14 mouse cellular contexts compared by ENCODE assay signal in genomic region chr1:73113137-73113536, GRCm38 (mm10).
DNase-seq lines count a peak whose midpoint lies in the region; ATAC-seq and TF ChIP-seq lines count a peak whose summit lies in the region.
"Had no signal": no experiment of that assay in that cellular context is flagged by ENCODE, and none has a peak within 500 bp of the region (broad histone marks: within the 10 kb centered on the region; RNA-seq: fewer than 3 reads in every experiment).

No protein-coding gene starts in this region.

- no peak for TF ChIP-seq CTCF in forebrain, postnatal 0 days (IDR thresholded peaks at IDR 0.05; ENCODE audit: low read depth)

- no peaks in the 10 kb centered on the region for H3K36me3 ChIP-seq in forebrain, postnatal 0 days (ENCODE audit: insufficient read depth)
- H3K36me3 ChIP-seq in forebrain, embryonic 15.5 days = no peaks in the 10 kb centered on the region
- no peaks in the 10 kb centered on the region for H3K36me3 ChIP-seq in kidney, embryonic 16.5 days (ENCODE audit: insufficient read depth, low read length)
- H3K36me3 ChIP-seq: forebrain, embryonic 10.5 days; G1E; hindbrain, embryonic 12.5 days; midbrain, embryonic 15.5 days; neural tube, embryonic 15.5 days had no signal

- H3K4me3 ChIP-seq in forebrain, postnatal 0 days (ENCODE audit: low read depth, low read length) = no peak overlapping the region
- H3K4me3 ChIP-seq in forebrain, embryonic 15.5 days = no peak overlapping the region
- H3K4me3 ChIP-seq in kidney, embryonic 16.5 days (ENCODE audit: low read length) = no peak overlapping the region
- H3K4me3 ChIP-seq: forebrain, embryonic 10.5 days; hindbrain, embryonic 12.5 days; midbrain, embryonic 15.5 days; neural tube, embryonic 15.5 days had no signal

- H3K4me1 ChIP-seq in forebrain, postnatal 0 days (ENCODE audit: insufficient read depth) = no peaks in the 10 kb centered on the region
- H3K4me1 ChIP-seq in forebrain, embryonic 15.5 days = no peaks in the 10 kb centered on the region
- no peaks in the 10 kb centered on the region for H3K4me1 ChIP-seq in kidney, embryonic 16.5 days (ENCODE audit: insufficient read depth, low read length)
- H3K4me1 ChIP-seq: midbrain, embryonic 15.5 days; neural tube, embryonic 15.5 days had no signal

- ATAC-seq in forebrain, postnatal 0 days = peak; percentile 66
- ATAC-seq in forebrain, embryonic 15.5 days (replicated peaks) = no peak
- ATAC-seq in kidney, embryonic 16.5 days (ENCODE audit: low FRiP score, low TSS enrichment) = peak; percentile 69
- ATAC-seq: activated CD4-positive, CD25-positive, alpha-beta regulatory T cell, adult 4 months; midbrain, embryonic 15.5 days had no signal

- no peak overlapping the region for H3K9ac ChIP-seq in forebrain, postnatal 0 days
- H3K9ac ChIP-seq in forebrain, embryonic 15.5 days (replicated peaks) = no peak overlapping the region
- no peak overlapping the region for H3K9ac ChIP-seq in kidney, embryonic 16.5 days (replicated peaks; ENCODE audit: low read length)
- H3K9ac ChIP-seq: hindbrain, embryonic 12.5 days; midbrain, embryonic 15.5 days; neural tube, embryonic 15.5 days had no signal

- no peaks in the 10 kb centered on the region for H3K9me3 ChIP-seq in forebrain, postnatal 0 days (ENCODE audit: low read length)
- H3K9me3 ChIP-seq in forebrain, embryonic 15.5 days = no peaks in the 10 kb centered on the region
- no peaks in the 10 kb centered on the region for H3K9me3 ChIP-seq in kidney, embryonic 16.5 days (ENCODE audit: low read length)
- H3K9me3 ChIP-seq: forebrain, embryonic 10.5 days; G1E; hindbrain, embryonic 12.5 days; midbrain, embryonic 15.5 days; neural tube, embryonic 15.5 days had no signal

- DNase-seq in forebrain, postnatal 0 days = peak; percentile 56
- no peak for DNase-seq in kidney, postnatal 36 days
- peak; percentile 61 to 68 for DNase-seq in right cerebral cortex, postnatal 10 days (ENCODE audit: low spot score in 2 of 2)
- no peak for DNase-seq in right cerebral cortex, postnatal 14 days
- DNase-seq in right cerebral cortex, postnatal 4 days = peak; percentile 26
- DNase-seq in cerebellum, postnatal 25 days = no peak

- no peak overlapping the region for H3K27ac ChIP-seq in forebrain, postnatal 0 days (ENCODE audit: low read depth, low read length)
- H3K27ac ChIP-seq in forebrain, embryonic 15.5 days (replicated peaks) = no peak overlapping the region
- H3K27ac ChIP-seq in kidney, embryonic 16.5 days (ENCODE audit: low read length) = no peak overlapping the region
- H3K27ac ChIP-seq: forebrain, embryonic 10.5 days; hindbrain, embryonic 12.5 days; midbrain, embryonic 15.5 days; neural tube, embryonic 15.5 days had no signal

- no peak overlapping the region for H3K4me2 ChIP-seq in forebrain, postnatal 0 days (ENCODE audit: low read depth)
- no peak overlapping the region for H3K4me2 ChIP-seq in forebrain, embryonic 15.5 days (replicated peaks)
- H3K4me2 ChIP-seq in kidney, embryonic 16.5 days (replicated peaks; ENCODE audit: low read depth, low read length) = no peak overlapping the region
- H3K4me2 ChIP-seq: hindbrain, embryonic 12.5 days; midbrain, embryonic 15.5 days; neural tube, embryonic 15.5 days had no signal

- WGBS in forebrain, postnatal 0 days = 79% methylated on average over 6 of the region's 6 CpGs
- 93% methylated on average over 6 of the region's 6 CpGs for WGBS in forebrain, embryonic 15.5 days
- WGBS in kidney, embryonic 16.5 days = 70% methylated on average over 6 of the region's 6 CpGs

- H3K27me3 ChIP-seq in forebrain, postnatal 0 days (ENCODE audit: insufficient read depth, low read length) = no peaks in the 10 kb centered on the region
- no peaks in the 10 kb centered on the region for H3K27me3 ChIP-seq in forebrain, embryonic 15.5 days
- H3K27me3 ChIP-seq in kidney, embryonic 16.5 days (ENCODE audit: insufficient read depth, low read length) = no peaks in the 10 kb centered on the region
- H3K27me3 ChIP-seq: hindbrain, embryonic 12.5 days; midbrain, embryonic 15.5 days; neural tube, embryonic 15.5 days had no signal

Comparison
In these comparisons a context has a peak if more than half of its experiments do, and no peak if none do; other contexts are left out.
1. DNase-seq: peak in forebrain, postnatal 0 days (single experiment), right cerebral cortex, postnatal 10 days (2 of 2) and right cerebral cortex, postnatal 4 days (single experiment); none in kidney, postnatal 36 days (0 of 2), right cerebral cortex, postnatal 14 days (single experiment) and cerebellum, postnatal 25 days (0 of 2).